Mouse (Mus musculus): ENCODE measurements around the gene Cbfb. TPM values are rescaled to one million over a fixed set of nuclear protein-coding genes. Genes with fewer than 3 reads are reported as not detected.

The Cbfb gene
- polyA plus RNA-seq, 1 experiment from 2014 or later = 59.7 TPM

DNA sequence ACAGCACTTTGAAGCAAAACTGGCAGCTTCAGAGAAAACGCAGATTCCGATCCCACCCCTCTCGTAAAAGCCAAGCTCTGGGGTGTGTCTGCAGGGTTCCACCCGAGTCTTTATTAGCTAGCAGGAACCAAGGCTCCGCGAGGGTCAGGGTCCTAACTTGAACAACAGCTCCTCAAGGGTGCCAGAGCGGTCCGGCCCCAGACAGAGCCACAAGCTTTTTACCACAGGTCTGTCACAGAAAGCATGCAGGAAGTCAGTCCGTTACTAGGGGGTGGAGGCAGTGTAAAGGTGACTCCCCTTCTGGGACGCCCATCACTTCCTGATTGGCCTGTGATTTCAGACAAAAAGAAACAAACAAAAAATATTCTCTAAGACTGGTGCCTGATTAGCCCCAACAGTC, 94.7 kb downstream of the Cbfb start:
- Histone ChIP-seq H3K4me1 (replicated peaks; ENCODE audit: insufficient read depth, low read length) (peaks cover 15% of the 10 kb centered on the region; the same call in 1 of the 2 replicates), H3K27me3 (ENCODE audit: insufficient read depth, low read length) (peaks cover 38% of the 10 kb centered on the region), H3K27ac (no peak overlapping the region), H3K9me3 (replicated peaks; ENCODE audit: low read length) (no peaks in the 10 kb centered on the region), H3K36me3 (ENCODE audit: insufficient read depth, low read length) (no peaks in the 10 kb centered on the region), H3K4me3 (replicated peaks; ENCODE audit: low read depth, low read length) (peak overlapping the region; percentile 48), H3K9ac (ENCODE audit: low read depth, low read length) (peak overlapping the region; percentile 56; the same call in 1 of the 2 replicates), H3K4me2 (ENCODE audit: low read length) (peak overlapping the region; percentile 79)
- ATAC-seq (replicated peaks; ENCODE audit: low FRiP score, low read depth) = no peak
- TF ChIP-seq CTCF (IDR thresholded peaks at IDR 0.05; ENCODE audit: low read depth) = no peak
- WGBS = 5% methylated on average over 10 of the region's 10 CpGs
- DNase-seq (ENCODE audit: low spot score) = peak; percentile 27

- Histone ChIP-seq H3K27me3 (ENCODE audit: insufficient read depth, low read length) (peaks cover 54% of the 10 kb centered on the region), H3K9me3 (replicated peaks; ENCODE audit: low read length) (no peaks in the 10 kb centered on the region), H3K4me2 (ENCODE audit: low read length) (no peak overlapping the region), H3K36me3 (ENCODE audit: insufficient read depth, low read length) (no peaks in the 10 kb centered on the region), H3K4me1 (replicated peaks; ENCODE audit: insufficient read depth, low read length) (peaks cover 15% of the 10 kb centered on the region; the same call in 1 of the 2 replicates), H3K27ac (no peak overlapping the region), H3K9ac (ENCODE audit: low read depth, low read length) (no peak overlapping the region), H3K4me3 (replicated peaks; ENCODE audit: low read depth, low read length) (no peak overlapping the region)
- TF ChIP-seq CTCF (IDR thresholded peaks at IDR 0.05; ENCODE audit: low read depth) = no peak
- no peak for ATAC-seq (replicated peaks; ENCODE audit: low FRiP score, low read depth)
- WGBS = 31% methylated on average over 13 of the region's 13 CpGs
- DNase-seq (ENCODE audit: low spot score) = no peak
Measured at GRCm38 (mm10) chr8:105266775-105267174, 96.3 kb downstream of the Cbfb start.

Other genes with a start within 250 kb of the Cbfb start
- gene Ces2e, start 244.4 kb upstream of the Cbfb start, polyA plus RNA-seq (2015; fragmentation: Nextera tagmentation; extraction: Ambion mirVana) = 1.8 and 2.1 TPM in 2 replicates
- gene Ces2f, start 223.3 kb upstream of the Cbfb start, polyA plus RNA-seq (2015; fragmentation: Nextera tagmentation; extraction: Ambion mirVana) = not detected in 2 replicates
- 0.15 and 0.17 TPM in 2 replicates for gene Ces2g, start 209.0 kb upstream of the Cbfb start, polyA plus RNA-seq (2015; fragmentation: Nextera tagmentation; extraction: Ambion mirVana)
- gene Ces2h, start 169.8 kb upstream of the Cbfb start, polyA plus RNA-seq (2015; fragmentation: Nextera tagmentation; extraction: Ambion mirVana) = not detected in 2 replicates
- gene Ces3a, start 122.1 kb upstream of the Cbfb start, polyA plus RNA-seq (2015; fragmentation: Nextera tagmentation; extraction: Ambion mirVana) = not detected in 2 replicates
- not detected in 2 replicates for gene Ces3b, start 86.9 kb upstream of the Cbfb start, polyA plus RNA-seq (2015; fragmentation: Nextera tagmentation; extraction: Ambion mirVana)
- not detected in 2 replicates for gene Ces4a, start 38.9 kb upstream of the Cbfb start, polyA plus RNA-seq (2015; fragmentation: Nextera tagmentation; extraction: Ambion mirVana)
- 19.2 and 20.6 TPM in 2 replicates for gene D230025D16Rik, start 54.5 kb downstream of the Cbfb start, polyA plus RNA-seq (2015; fragmentation: Nextera tagmentation; extraction: Ambion mirVana)
- 7.5 and 7.7 TPM in 2 replicates for gene B3gnt9, start 84.5 kb downstream of the Cbfb start, polyA plus RNA-seq (2015; fragmentation: Nextera tagmentation; extraction: Ambion mirVana)
- gene Tradd, start 93.9 kb downstream of the Cbfb start, polyA plus RNA-seq (2015; fragmentation: Nextera tagmentation; extraction: Ambion mirVana) = 21.8 and 24.2 TPM in 2 replicates
- gene Fbxl8, start 94.0 kb downstream of the Cbfb start, polyA plus RNA-seq (2015; fragmentation: Nextera tagmentation; extraction: Ambion mirVana) = 1.8 and 2.4 TPM in 2 replicates
- 0.12 TPM in 1 of 2 replicates, not detected in the other for gene Hsf4, start 99.1 kb downstream of the Cbfb start, polyA plus RNA-seq (2015; fragmentation: Nextera tagmentation; extraction: Ambion mirVana)
- 0.29 and 0.68 TPM in 2 replicates for gene Nol3, start 105.5 kb downstream of the Cbfb start, polyA plus RNA-seq (2015; fragmentation: Nextera tagmentation; extraction: Ambion mirVana)
- gene 4931428F04Rik, start 119.2 kb downstream of the Cbfb start, polyA plus RNA-seq (2015; fragmentation: Nextera tagmentation; extraction: Ambion mirVana) = 5.5 and 6.2 TPM in 2 replicates
- gene Exoc3l, start 125.4 kb downstream of the Cbfb start, polyA plus RNA-seq (2015; fragmentation: Nextera tagmentation; extraction: Ambion mirVana) = 15.9 and 18.5 TPM in 2 replicates
- 55.2 and 57.9 TPM in 2 replicates for gene E2f4, start 127.0 kb downstream of the Cbfb start, polyA plus RNA-seq (2015; fragmentation: Nextera tagmentation; extraction: Ambion mirVana)
- 15.5 and 17.4 TPM in 2 replicates for gene Elmo3, start 134.9 kb downstream of the Cbfb start, polyA plus RNA-seq (2015; fragmentation: Nextera tagmentation; extraction: Ambion mirVana)
- 5.2 and 5.6 TPM in 2 replicates for gene Lrrc29, start 155.6 kb downstream of the Cbfb start, polyA plus RNA-seq (2015; fragmentation: Nextera tagmentation; extraction: Ambion mirVana)
- 134 and 140 TPM in 2 replicates for gene Tmem208, start 155.7 kb downstream of the Cbfb start, polyA plus RNA-seq (2015; fragmentation: Nextera tagmentation; extraction: Ambion mirVana)
- gene Fhod1, start 177.3 kb downstream of the Cbfb start, polyA plus RNA-seq (2015; fragmentation: Nextera tagmentation; extraction: Ambion mirVana) = 1.8 and 2.3 TPM in 2 replicates
- gene Slc9a5, start 178.2 kb downstream of the Cbfb start, polyA plus RNA-seq (2015; fragmentation: Nextera tagmentation; extraction: Ambion mirVana) = 1.3 and 1.4 TPM in 2 replicates
- gene Plekhg4, start 202.6 kb downstream of the Cbfb start, polyA plus RNA-seq (2015; fragmentation: Nextera tagmentation; extraction: Ambion mirVana) = 0.31 and 0.33 TPM in 2 replicates
- 0.05 TPM in 1 of 2 replicates, not detected in the other for gene Kctd19, start 242.8 kb downstream of the Cbfb start, polyA plus RNA-seq (2015; fragmentation: Nextera tagmentation; extraction: Ambion mirVana)
- gene Lrrc36, start 242.9 kb downstream of the Cbfb start, polyA plus RNA-seq (2015; fragmentation: Nextera tagmentation; extraction: Ambion mirVana) = 0.15 and 0.34 TPM in 2 replicates